Mouse (Mus musculus): ENCODE data around the gene Fry. TPM values are rescaled to one million over a fixed set of nuclear protein-coding genes. Genes with fewer than 3 reads are reported as not detected.
A peak's percentile ranks its signal among the peaks of the same experiment; 100 is the strongest.

Gene Fry
- total and polyA plus RNA-seq, 2 experiments from 2014 or later = 47.6 to 130 TPM

DNA sequence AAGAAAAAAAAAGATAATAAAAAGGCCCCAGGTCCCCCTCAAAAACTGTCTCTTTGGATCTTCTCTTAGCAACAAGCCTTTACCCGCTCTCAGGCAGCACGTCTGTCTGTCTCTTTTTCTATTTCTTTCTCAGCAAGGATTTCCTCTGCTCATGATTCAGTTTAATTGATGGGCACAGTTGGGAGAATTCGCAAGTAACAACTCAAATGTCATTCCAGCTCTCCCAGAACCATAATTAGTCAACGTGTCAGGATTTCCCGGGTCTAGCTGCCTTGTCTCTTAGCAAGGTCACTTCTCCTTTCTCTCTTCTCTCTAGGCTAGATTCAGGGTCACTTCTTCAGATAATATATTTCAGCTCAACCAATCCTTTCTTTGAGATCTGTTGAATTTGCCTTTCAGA, 110.6 kb downstream of the Fry start:
- H3K4me3 ChIP-seq (ENCODE audit: low read depth, low read length) = no peak overlapping the region
- ATAC-seq = no peak
- no peak overlapping the region for H3K9ac ChIP-seq
- no peak overlapping the region for H3K27ac ChIP-seq (ENCODE audit: low read depth, low read length)
- no peak overlapping the region for H3K4me2 ChIP-seq (ENCODE audit: low read depth)
- H3K27me3 ChIP-seq (ENCODE audit: insufficient read depth, low read length) = no peaks in the 10 kb centered on the region
- no peaks in the 10 kb centered on the region for H3K9me3 ChIP-seq (ENCODE audit: low read length)
- no peaks in the 10 kb centered on the region for H3K36me3 ChIP-seq (ENCODE audit: insufficient read depth)
- TF ChIP-seq CTCF (IDR thresholded peaks at IDR 0.05; ENCODE audit: low read depth) = no peak
- DNase-seq = no peak
- no peaks in the 10 kb centered on the region for H3K4me1 ChIP-seq (ENCODE audit: insufficient read depth)
- WGBS = 49% methylated on average over 5 of the region's 5 CpGs

DNA sequence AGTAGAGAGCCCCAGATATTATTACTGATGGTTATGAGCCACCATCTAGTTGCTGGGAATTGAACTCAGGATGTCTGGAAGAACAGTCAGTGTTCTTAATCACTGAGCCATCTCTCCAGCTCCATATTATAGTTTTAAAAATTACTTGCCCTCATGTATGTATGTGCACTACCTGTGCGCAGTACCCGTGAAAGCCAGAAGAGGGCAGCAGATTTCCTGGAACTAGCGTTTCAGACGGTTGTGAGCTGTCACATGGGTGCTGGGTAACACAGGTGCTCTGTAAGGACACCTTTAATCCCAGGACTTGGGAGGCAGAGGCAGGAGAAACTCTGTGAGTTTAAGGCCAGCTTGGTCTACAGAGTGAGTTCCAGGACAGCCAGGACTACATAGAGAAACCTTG, 111.3 kb downstream of the Fry start:
- Histone ChIP-seq H3K36me3 (ENCODE audit: insufficient read depth) (no peaks in the 10 kb centered on the region), H3K9me3 (ENCODE audit: low read length) (no peaks in the 10 kb centered on the region), H3K4me1 (ENCODE audit: insufficient read depth) (no peaks in the 10 kb centered on the region), H3K27ac (ENCODE audit: low read depth, low read length) (no peak overlapping the region), H3K4me2 (ENCODE audit: low read depth) (no peak overlapping the region), H3K4me3 (ENCODE audit: low read depth, low read length) (no peak overlapping the region), H3K9ac (no peak overlapping the region), H3K27me3 (ENCODE audit: insufficient read depth, low read length) (no peaks in the 10 kb centered on the region)
- ATAC-seq (no peak), DNase-seq (no peak)
- 90% methylated on average over 4 of the region's 4 CpGs for WGBS
- TF ChIP-seq CTCF (IDR thresholded peaks at IDR 0.05; ENCODE audit: low read depth) = peak; percentile 40

DNA sequence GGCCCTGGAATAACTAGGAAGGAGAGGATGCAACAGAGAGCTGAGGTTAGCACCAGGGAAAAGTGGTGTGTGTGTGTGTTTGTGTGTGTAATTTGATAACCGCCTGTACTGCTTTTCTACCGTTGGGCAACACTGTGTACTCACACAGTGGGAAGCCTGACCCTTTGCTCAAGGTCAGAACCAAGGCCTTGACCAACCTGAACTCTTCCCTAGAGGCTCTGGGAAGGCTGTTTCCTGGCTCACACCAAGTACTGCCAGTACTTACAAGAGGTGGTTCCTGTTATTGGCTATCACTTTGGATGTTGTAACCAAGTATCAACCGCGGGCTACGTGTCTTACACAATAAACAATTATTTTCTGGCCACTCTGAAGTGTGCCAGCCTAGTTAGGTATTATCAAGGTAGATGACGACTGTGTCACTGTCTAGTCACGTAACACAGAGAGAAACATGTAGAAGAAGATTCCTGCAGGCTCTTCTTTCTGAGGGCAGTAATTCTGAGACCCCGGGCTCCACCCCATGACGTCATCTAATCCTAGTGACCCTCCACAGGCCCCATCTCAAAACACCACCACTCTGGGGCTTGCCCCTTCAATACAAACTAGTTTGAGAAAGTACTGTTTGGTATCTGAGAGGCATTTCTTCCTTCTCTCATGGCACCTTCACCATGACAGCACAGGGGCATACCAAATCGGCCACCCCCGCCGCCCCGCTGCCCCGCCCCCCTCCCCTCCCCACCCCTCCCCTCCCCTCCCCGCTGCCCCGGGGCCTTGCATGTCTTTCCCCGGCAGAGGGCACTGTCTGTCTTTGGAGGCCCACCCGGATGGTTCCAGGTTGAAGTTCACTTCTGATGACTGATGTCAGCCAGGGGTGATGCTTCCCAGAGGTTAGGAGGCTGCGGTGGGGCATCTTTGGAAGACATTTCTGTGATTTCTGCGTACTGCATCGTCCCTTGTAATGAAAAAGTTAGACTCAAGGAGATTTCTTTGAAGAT, 114.0 kb downstream of the Fry start:
- ATAC-seq = peak; percentile 76
- no peak overlapping the region for H3K4me3 ChIP-seq (ENCODE audit: low read depth, low read length)
- H3K4me1 ChIP-seq (ENCODE audit: insufficient read depth) = no peaks in the 10 kb centered on the region
- DNase-seq = peak; percentile 34
- 33% methylated on average over 18 of the region's 21 CpGs for WGBS
- no peaks in the 10 kb centered on the region for H3K27me3 ChIP-seq (ENCODE audit: insufficient read depth, low read length)
- TF ChIP-seq CTCF (IDR thresholded peaks at IDR 0.05; ENCODE audit: low read depth) = no peak
- H3K9me3 ChIP-seq (ENCODE audit: low read length) = no peaks in the 10 kb centered on the region
- no peaks in the 10 kb centered on the region for H3K36me3 ChIP-seq (ENCODE audit: insufficient read depth)
- H3K4me2 ChIP-seq (ENCODE audit: low read depth) = peak overlapping the region; percentile 5; the same call in 1 of the 2 replicates
- no peak overlapping the region for H3K9ac ChIP-seq
- no peak overlapping the region for H3K27ac ChIP-seq (ENCODE audit: low read depth, low read length)

DNA sequence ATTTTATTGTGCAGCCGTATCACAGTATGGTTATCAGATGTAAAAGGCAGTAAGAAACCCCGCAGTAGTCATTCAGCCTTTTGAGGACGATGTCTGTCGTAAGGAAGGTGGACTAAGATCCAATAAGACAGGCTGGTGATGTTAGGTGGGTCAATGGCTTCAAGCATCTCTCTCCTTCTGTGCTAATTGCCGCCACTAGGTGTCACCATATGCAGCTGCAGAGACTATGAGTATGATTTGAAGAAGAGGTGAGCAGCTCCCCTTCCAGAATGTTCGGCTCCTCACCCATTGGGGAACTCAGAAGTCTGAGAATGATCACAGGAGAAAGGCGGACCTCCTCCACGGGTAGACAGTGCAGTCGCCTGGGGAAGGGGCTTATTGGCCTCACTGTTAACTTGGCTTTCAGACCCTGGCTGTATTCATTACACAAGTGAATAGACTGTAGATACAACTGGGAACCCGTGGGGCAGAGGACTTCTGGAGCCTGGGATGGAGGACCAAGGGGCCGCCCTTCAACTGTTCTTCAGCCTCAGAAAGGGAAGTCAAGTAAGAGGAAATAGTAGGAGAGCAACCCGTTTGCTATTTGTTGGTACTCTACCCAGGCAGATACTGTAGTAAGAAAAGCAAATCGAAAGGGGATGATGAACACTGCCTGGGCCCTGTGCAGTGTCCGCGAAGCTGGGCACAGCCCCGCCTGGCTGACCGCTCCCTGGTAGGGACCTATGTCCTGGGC, 114.9 kb downstream of the Fry start:
- H3K4me2 ChIP-seq (ENCODE audit: low read depth) = peak overlapping the region; percentile 5; the same call in 1 of the 2 replicates
- 57% methylated on average over 17 of the region's 17 CpGs for WGBS

DNA sequence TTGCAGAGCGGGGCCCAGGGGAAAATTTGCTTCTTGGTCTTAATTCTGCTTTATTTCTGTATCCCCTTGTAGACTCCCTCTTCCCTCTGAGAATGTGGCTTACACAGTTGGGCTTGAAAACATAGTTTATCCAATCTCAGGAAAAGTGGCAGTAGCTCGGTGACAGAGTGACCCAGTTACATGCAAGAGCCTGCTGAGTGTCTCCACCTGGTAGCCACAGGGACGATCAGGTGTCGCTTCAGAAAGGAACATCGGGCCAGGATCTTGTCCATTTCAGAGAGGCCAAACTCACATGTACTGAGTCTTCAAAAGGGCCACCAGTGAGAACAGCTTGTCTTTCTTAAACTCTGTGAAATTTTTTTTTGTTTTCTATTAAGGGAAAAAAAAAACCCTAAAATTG, 117.5 kb downstream of the Fry start:
- Histone ChIP-seq H3K27ac (ENCODE audit: low read depth, low read length) (no peak overlapping the region), H3K9ac (no peak overlapping the region), H3K4me1 (ENCODE audit: insufficient read depth) (no peaks in the 10 kb centered on the region), H3K4me2 (ENCODE audit: low read depth) (no peak overlapping the region), H3K27me3 (ENCODE audit: insufficient read depth, low read length) (no peaks in the 10 kb centered on the region), H3K36me3 (ENCODE audit: insufficient read depth) (no peaks in the 10 kb centered on the region), H3K9me3 (ENCODE audit: low read length) (no peaks in the 10 kb centered on the region), H3K4me3 (ENCODE audit: low read depth, low read length) (no peak overlapping the region)
- ATAC-seq (no peak), DNase-seq (no peak)
- 92% methylated on average over 5 of the region's 5 CpGs for WGBS
- no peak for TF ChIP-seq CTCF (IDR thresholded peaks at IDR 0.05; ENCODE audit: low read depth)

More for the DNA sequence above, 114.9 kb downstream of the Fry start:
- peak; percentile 89 for TF ChIP-seq CTCF (IDR thresholded peaks at IDR 0.05; ENCODE audit: low read depth)
- Histone ChIP-seq H3K27me3 (ENCODE audit: insufficient read depth, low read length) (no peaks in the 10 kb centered on the region), H3K4me3 (ENCODE audit: low read depth, low read length) (no peak overlapping the region), H3K4me1 (ENCODE audit: insufficient read depth) (no peaks in the 10 kb centered on the region), H3K9me3 (ENCODE audit: low read length) (no peaks in the 10 kb centered on the region), H3K9ac (no peak overlapping the region), H3K27ac (ENCODE audit: low read depth, low read length) (no peak overlapping the region), H3K36me3 (ENCODE audit: insufficient read depth) (no peaks in the 10 kb centered on the region)
- DNase-seq (peak; percentile 82), ATAC-seq (peak; percentile 88)

DNA sequence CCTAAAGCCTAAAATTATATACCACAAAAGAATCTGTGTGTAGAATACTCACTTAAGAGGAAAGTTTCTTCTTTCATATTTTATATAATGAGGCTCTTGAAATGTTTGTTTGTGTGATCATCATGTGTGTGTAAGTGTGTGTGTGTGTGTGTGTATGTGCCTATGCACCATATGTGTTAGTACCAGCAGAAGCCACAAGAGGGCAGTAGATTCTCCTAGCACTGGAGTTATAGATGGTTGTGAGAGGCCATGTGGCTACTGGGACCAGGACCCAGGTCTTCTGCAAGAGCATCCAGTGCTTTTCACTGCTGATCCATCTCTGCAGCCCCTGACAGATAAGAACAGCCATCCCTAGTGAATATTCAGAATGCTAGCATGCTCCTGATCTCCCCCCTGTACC, 118.2 kb downstream of the Fry start:
- H3K4me3 ChIP-seq (ENCODE audit: low read depth, low read length) = no peak overlapping the region
- no peaks in the 10 kb centered on the region for H3K27me3 ChIP-seq (ENCODE audit: insufficient read depth, low read length)
- H3K4me1 ChIP-seq (ENCODE audit: insufficient read depth) = no peaks in the 10 kb centered on the region
- TF ChIP-seq CTCF (IDR thresholded peaks at IDR 0.05; ENCODE audit: low read depth) = no peak
- H3K9ac ChIP-seq = no peak overlapping the region
- ATAC-seq (no peak), DNase-seq (no peak)
- H3K27ac ChIP-seq (ENCODE audit: low read depth, low read length) = no peak overlapping the region
- no peak overlapping the region for H3K4me2 ChIP-seq (ENCODE audit: low read depth)
- no peaks in the 10 kb centered on the region for H3K36me3 ChIP-seq (ENCODE audit: insufficient read depth)
- no peaks in the 10 kb centered on the region for H3K9me3 ChIP-seq (ENCODE audit: low read length)

DNA sequence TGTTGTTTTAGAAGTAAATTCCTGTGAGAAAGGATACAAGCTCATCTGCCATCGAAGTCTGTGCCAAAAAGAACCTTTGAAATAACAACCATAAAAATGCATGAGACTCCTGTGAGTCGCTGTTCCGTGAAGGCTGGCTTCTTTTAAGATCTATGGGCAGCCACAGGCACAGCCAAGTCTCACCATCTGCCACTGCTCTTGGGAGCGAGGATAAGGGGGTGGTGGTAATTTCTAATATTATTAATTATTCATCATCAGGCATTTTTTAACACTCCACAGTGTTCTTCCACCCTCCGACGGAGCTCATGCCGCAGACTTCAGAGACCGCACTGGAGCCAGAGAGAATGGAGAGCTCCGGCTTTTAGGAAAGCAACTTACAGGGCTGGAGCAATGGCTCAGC, 123.2 kb downstream of the Fry start:
- peak; percentile 40 for DNase-seq

More for the DNA sequence above, 123.2 kb downstream of the Fry start:
- peak; percentile 25; the same call in 1 of the 2 replicates for ATAC-seq
- Histone ChIP-seq H3K27ac (ENCODE audit: low read depth, low read length) (no peak overlapping the region), H3K4me3 (ENCODE audit: low read depth, low read length) (no peak overlapping the region), H3K4me1 (ENCODE audit: insufficient read depth) (no peaks in the 10 kb centered on the region), H3K27me3 (ENCODE audit: insufficient read depth, low read length) (no peaks in the 10 kb centered on the region), H3K4me2 (ENCODE audit: low read depth) (no peak overlapping the region), H3K9ac (no peak overlapping the region), H3K9me3 (ENCODE audit: low read length) (no peaks in the 10 kb centered on the region), H3K36me3 (ENCODE audit: insufficient read depth) (no peaks in the 10 kb centered on the region)
- 65% methylated on average over 9 of the region's 9 CpGs for WGBS
- no peak for TF ChIP-seq CTCF (IDR thresholded peaks at IDR 0.05; ENCODE audit: low read depth)
